Mouse (Mus musculus): ENCODE data around the gene AC124502.3. TPM values are rescaled to one million over a fixed set of nuclear protein-coding genes. Genes with fewer than 3 reads are reported as not detected.

The AC124502.3 gene
- polyA plus RNA-seq (2016; fragmentation: Nextera tagmentation; extraction: Ambion mirVana) = 2.4 and 4.1 TPM in 2 replicates

GRCm38 (mm10) chr19:5038709-5039156, at the start of gene AC124502.3, which contains the start of gene B4gat1:
Gene AC124502.3, plus strand, starts transcription at chr19:5038891.
Gene B4gat1, plus strand, starts transcription at chr19:5038826.
- peak within 1 kb of the TSS; percentile 98 for H3K4me2 ChIP-seq
- no peaks in the 10 kb centered on the region for H3K27me3 ChIP-seq
- under 1% methylated on average over 39 of the region's 44 CpGs for WGBS
- H3K27ac ChIP-seq = peak within 1 kb of the TSS; percentile 87
- no peaks in the 10 kb centered on the region for H3K9me3 ChIP-seq
- peak within 1 kb of the TSS; percentile 85 for H3K4me3 ChIP-seq (replicated peaks)
- peaks cover 17% of the 10 kb centered on the region; the same call in 1 of the 2 replicates for H3K36me3 ChIP-seq
- peaks cover 35% of the 10 kb centered on the region for H3K4me1 ChIP-seq (replicated peaks)
- H3K9ac ChIP-seq (replicated peaks) = peak within 1 kb of the TSS; percentile 78
- peak; percentile 76 for ATAC-seq (ENCODE audit: insufficient number of reproducible peaks, insufficient read depth, low FRiP score, low TSS enrichment, low read depth)

GRCm38 (mm10) chr19:4989013-4989412, 49.7 kb upstream of the AC124502.3 start:
- Histone ChIP-seq H3K4me1 (replicated peaks) (no peaks in the 10 kb centered on the region; the same call in 1 of the 2 replicates), H3K27ac (no peak overlapping the region), H3K9me3 (no peaks in the 10 kb centered on the region), H3K4me2 (no peak overlapping the region), H3K9ac (replicated peaks) (no peak overlapping the region), H3K36me3 (no peaks in the 10 kb centered on the region), H3K27me3 (peaks cover 85% of the 10 kb centered on the region), H3K4me3 (replicated peaks) (no peak overlapping the region)
- 3% methylated on average over 13 of the region's 13 CpGs for WGBS
- 0 out of 2 replicates have a peak, but pooled peaks have one; percentile 15 for ATAC-seq (ENCODE audit: insufficient number of reproducible peaks, insufficient read depth, low FRiP score, low TSS enrichment, low read depth)

- Histone ChIP-seq H3K36me3 (no peaks in the 10 kb centered on the region), H3K4me3 (replicated peaks) (0 out of 2 replicates have a peak overlapping the region, but pooled peaks have one; percentile 1), H3K27me3 (peaks cover 85% of the 10 kb centered on the region), H3K9ac (replicated peaks) (no peak overlapping the region), H3K4me2 (no peak overlapping the region), H3K27ac (no peak overlapping the region), H3K4me1 (replicated peaks) (no peaks in the 10 kb centered on the region; the same call in 1 of the 2 replicates), H3K9me3 (no peaks in the 10 kb centered on the region)
- no peak for ATAC-seq (ENCODE audit: insufficient number of reproducible peaks, insufficient read depth, low FRiP score, low TSS enrichment, low read depth)
- 21% methylated on average over 46 of the region's 47 CpGs for WGBS
Measured at GRCm38 (mm10) chr19:4989434-4990255, 49.0 kb upstream of the AC124502.3 start.

- H3K4me1 ChIP-seq (replicated peaks) = no peaks in the 10 kb centered on the region; the same call in 1 of the 2 replicates
- no peak within 1 kb of the TSS for H3K9ac ChIP-seq (replicated peaks)
- H3K4me3 ChIP-seq (replicated peaks) = 0 out of 2 replicates have a peak within 1 kb of the TSS, but pooled peaks have one; percentile 1
- H3K4me2 ChIP-seq = no peak within 1 kb of the TSS
- no peak within 1 kb of the TSS for H3K27ac ChIP-seq
- H3K27me3 ChIP-seq = peaks cover 85% of the 10 kb centered on the region
- no peaks in the 10 kb centered on the region for H3K9me3 ChIP-seq
- no peaks in the 10 kb centered on the region for H3K36me3 ChIP-seq
- 14% methylated on average over 4 of the region's 4 CpGs for WGBS
- ATAC-seq (ENCODE audit: insufficient number of reproducible peaks, insufficient read depth, low FRiP score, low TSS enrichment, low read depth) = no peak
Measured at GRCm38 (mm10) chr19:4990256-4990625, 48.5 kb upstream of the AC124502.3 start, which contains the start of gene Npas4. Gene Npas4, minus strand, starts transcription at chr19:4990316.

GRCm38 (mm10) chr19:4990716-4991115, 48.0 kb upstream of the AC124502.3 start:
- no peak for ATAC-seq (ENCODE audit: insufficient number of reproducible peaks, insufficient read depth, low FRiP score, low TSS enrichment, low read depth)
- WGBS = 2% methylated on average over 21 of the region's 22 CpGs
- H3K27ac ChIP-seq = no peak overlapping the region
- H3K27me3 ChIP-seq = peaks cover 82% of the 10 kb centered on the region
- no peak overlapping the region for H3K4me2 ChIP-seq
- no peaks in the 10 kb centered on the region for H3K9me3 ChIP-seq
- no peaks in the 10 kb centered on the region; the same call in 1 of the 2 replicates for H3K4me1 ChIP-seq (replicated peaks)
- no peak overlapping the region for H3K9ac ChIP-seq (replicated peaks)
- H3K36me3 ChIP-seq = no peaks in the 10 kb centered on the region
- no peak overlapping the region for H3K4me3 ChIP-seq (replicated peaks)

- H3K27me3 ChIP-seq = peaks cover 78% of the 10 kb centered on the region
- no peaks in the 10 kb centered on the region for H3K36me3 ChIP-seq
- H3K4me3 ChIP-seq (replicated peaks) = no peak overlapping the region
- no peak overlapping the region for H3K9ac ChIP-seq (replicated peaks)
- H3K27ac ChIP-seq = no peak overlapping the region
- no peaks in the 10 kb centered on the region for H3K9me3 ChIP-seq
- WGBS = 11% methylated on average over 8 of the region's 8 CpGs
- no peak for ATAC-seq (ENCODE audit: insufficient number of reproducible peaks, insufficient read depth, low FRiP score, low TSS enrichment, low read depth)
- H3K4me1 ChIP-seq (replicated peaks) = no peaks in the 10 kb centered on the region; the same call in 1 of the 2 replicates
- no peak overlapping the region for H3K4me2 ChIP-seq
Measured at GRCm38 (mm10) chr19:4992371-4992770, 46.3 kb upstream of the AC124502.3 start.

- no peaks in the 10 kb centered on the region for H3K36me3 ChIP-seq
- H3K4me1 ChIP-seq (replicated peaks) = no peaks in the 10 kb centered on the region; the same call in 1 of the 2 replicates
- no peak for ATAC-seq (ENCODE audit: insufficient number of reproducible peaks, insufficient read depth, low FRiP score, low TSS enrichment, low read depth)
- H3K27ac ChIP-seq = no peak overlapping the region
- H3K4me3 ChIP-seq (replicated peaks) = no peak overlapping the region
- no peak overlapping the region for H3K9ac ChIP-seq (replicated peaks)
- 9% methylated on average over 9 of the region's 9 CpGs for WGBS
- H3K27me3 ChIP-seq = peaks cover 80% of the 10 kb centered on the region
- H3K9me3 ChIP-seq = no peaks in the 10 kb centered on the region
- H3K4me2 ChIP-seq = no peak overlapping the region
Measured at GRCm38 (mm10) chr19:4992904-4993303, 45.8 kb upstream of the AC124502.3 start.

- Histone ChIP-seq H3K27ac (no peak overlapping the region), H3K4me1 (replicated peaks) (no peaks in the 10 kb centered on the region; the same call in 1 of the 2 replicates), H3K27me3 (peaks cover 79% of the 10 kb centered on the region), H3K9me3 (no peaks in the 10 kb centered on the region), H3K36me3 (no peaks in the 10 kb centered on the region), H3K4me3 (replicated peaks) (no peak overlapping the region), H3K4me2 (no peak overlapping the region), H3K9ac (replicated peaks) (no peak overlapping the region)
- no peak for ATAC-seq (ENCODE audit: insufficient number of reproducible peaks, insufficient read depth, low FRiP score, low TSS enrichment, low read depth)
- WGBS = 66% methylated on average over 5 of the region's 5 CpGs
Measured at GRCm38 (mm10) chr19:4994043-4994442, 44.6 kb upstream of the AC124502.3 start.

GRCm38 (mm10) chr19:4999445-5000140, 39.1 kb upstream of the AC124502.3 start:
- Histone ChIP-seq H3K4me3 (replicated peaks) (no peak overlapping the region), H3K4me1 (replicated peaks) (peaks cover 8% of the 10 kb centered on the region), H3K27ac (no peak overlapping the region), H3K4me2 (no peak overlapping the region), H3K36me3 (no peaks in the 10 kb centered on the region), H3K27me3 (peaks cover 41% of the 10 kb centered on the region), H3K9me3 (no peaks in the 10 kb centered on the region), H3K9ac (replicated peaks) (no peak overlapping the region)
- ATAC-seq (ENCODE audit: insufficient number of reproducible peaks, insufficient read depth, low FRiP score, low TSS enrichment, low read depth) = no peak
- 74% methylated on average over 6 of the region's 6 CpGs for WGBS

GRCm38 (mm10) chr19:5001666-5002406, 36.9 kb upstream of the AC124502.3 start:
- peak; percentile 82 for ATAC-seq (ENCODE audit: insufficient number of reproducible peaks, insufficient read depth, low FRiP score, low TSS enrichment, low read depth)
- Histone ChIP-seq H3K9me3 (peaks cover 10% of the 10 kb centered on the region; the same call in 1 of the 2 replicates), H3K4me3 (replicated peaks) (peak overlapping the region; percentile 34), H3K4me1 (replicated peaks) (peaks cover 8% of the 10 kb centered on the region), H3K9ac (replicated peaks) (peak overlapping the region; percentile 47), H3K4me2 (peak overlapping the region; percentile 64), H3K36me3 (no peaks in the 10 kb centered on the region), H3K27me3 (peaks cover 29% of the 10 kb centered on the region), H3K27ac (peak overlapping the region; percentile 41; the same call in 1 of the 2 replicates)
- WGBS = 1% methylated on average over 39 of the region's 39 CpGs
